Mouse (Mus musculus): ENCODE results near the gene Wdr20. TPM values are rescaled to one million over a fixed set of nuclear protein-coding genes. Genes with fewer than 3 reads are reported as not detected.
"Not testable (repeated sequence)": the region's sequence is repeated elsewhere in the genome, so short reads cannot be mapped to it uniquely, and the experiment has no call there.

Wdr20 gene
- polyA plus RNA-seq (2011; ENCODE audit: insufficient read depth, insufficient read length, low read depth, missing spikeins) = 32.7 and 36.4 TPM in 2 replicates

DNA sequence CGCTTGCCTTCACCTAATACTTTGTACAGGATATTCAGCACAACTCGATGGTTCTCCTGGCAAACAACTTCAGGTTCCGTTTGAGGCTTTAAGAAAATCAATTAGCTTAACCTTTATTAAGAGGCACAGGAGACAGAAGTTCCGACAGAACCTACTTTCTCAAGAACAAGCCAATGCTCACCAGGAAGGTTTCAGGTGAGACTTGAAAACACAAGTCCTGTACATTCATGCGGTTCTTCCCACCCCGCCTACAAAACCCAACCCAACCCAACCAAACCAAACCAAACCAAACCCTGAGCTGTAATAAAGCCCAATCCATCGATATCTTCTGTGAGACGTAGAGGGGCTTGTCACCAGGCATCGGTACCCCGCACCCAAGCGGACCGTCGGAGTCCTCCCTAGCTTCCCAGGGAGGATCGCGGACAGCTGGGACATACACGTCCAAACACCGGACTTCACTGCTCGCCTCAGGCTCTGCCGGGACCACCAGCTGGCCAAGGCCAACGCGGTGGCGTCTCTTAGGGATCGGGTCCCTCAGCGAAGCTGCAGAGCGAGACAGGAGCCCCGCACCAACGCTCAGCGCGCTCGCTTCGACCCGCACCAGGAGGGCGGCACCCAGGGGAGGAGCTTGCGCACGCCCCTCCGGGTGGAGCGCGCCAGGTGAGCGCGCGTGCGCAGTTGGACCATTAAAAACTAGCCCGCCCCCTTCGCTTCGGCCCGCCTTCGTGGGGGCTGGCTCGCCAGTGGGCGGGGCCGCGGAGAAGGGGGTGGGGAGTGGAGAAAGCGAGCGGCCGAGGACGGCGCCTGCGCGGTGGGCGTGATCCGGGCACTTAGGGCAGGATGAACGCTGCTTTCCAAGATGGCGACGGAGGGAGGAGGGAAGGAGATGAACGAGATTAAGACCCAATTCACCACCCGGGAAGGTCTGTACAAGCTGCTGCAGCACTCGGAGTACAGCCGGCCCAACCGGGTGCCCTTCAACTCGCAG lies at the start of gene Wdr20:
Gene Wdr20, plus strand, starts transcription at position 775 of the 988 bp plus-strand sequence.
- no peaks in the 10 kb centered on the region for H3K9me3 ChIP-seq (replicated peaks; ENCODE audit: control insufficient read depth, insufficient read depth, low read length, poor library complexity, severe bottlenecking)
- TF ChIP-seq CTCF (IDR thresholded peaks at IDR 0.05; ENCODE audit: low read depth, low read length) (no peak), POLR2A (IDR thresholded peaks at IDR 0.05; ENCODE audit: insufficient read depth, low read length) (peak; percentile 55), EP300 (IDR thresholded peaks at IDR 0.05; ENCODE audit: insufficient read depth, low read depth, low read length) (no peak)
- no peaks in the 10 kb centered on the region for H3K36me3 ChIP-seq (ENCODE audit: control insufficient read depth, insufficient read depth, low read length, poor library complexity, severe bottlenecking)

DNA sequence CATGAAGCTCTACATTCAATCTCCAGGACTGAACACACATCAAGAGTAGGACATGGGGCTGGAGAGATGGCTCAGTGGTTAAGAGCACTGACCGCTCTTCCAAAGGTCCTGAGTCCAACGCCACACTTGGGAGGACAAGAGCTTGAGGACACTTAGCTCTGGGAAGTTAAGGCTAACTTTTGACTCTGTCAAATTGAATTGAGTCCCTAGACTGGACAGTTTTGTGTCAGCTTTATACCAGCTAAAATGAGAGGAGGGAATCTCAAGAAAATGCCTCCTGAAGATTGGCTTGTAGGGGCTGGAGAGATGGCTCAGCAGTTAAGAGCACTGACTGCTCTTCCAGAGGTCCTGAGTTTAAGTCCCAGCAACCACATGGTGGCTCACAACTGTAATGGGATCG lies 48.8 kb upstream of the Wdr20 start:
- H3K27ac ChIP-seq (ENCODE audit: insufficient read depth, low read length) = peak overlapping the region; percentile 36
- H3K4me1 ChIP-seq (ENCODE audit: control insufficient read depth, insufficient read depth, low read length); H3K9ac ChIP-seq (ENCODE audit: low read depth, poor library complexity, severe bottlenecking); H3K27me3 ChIP-seq (ENCODE audit: control insufficient read depth, insufficient read depth, low read length, poor library complexity, severe bottlenecking); H3K9me3 ChIP-seq (replicated peaks; ENCODE audit: control insufficient read depth, insufficient read depth, low read length, poor library complexity, severe bottlenecking); H3K4me3 ChIP-seq (ENCODE audit: low read depth, low read length): not testable (repeated sequence)
- H3K36me3 ChIP-seq (ENCODE audit: control insufficient read depth, insufficient read depth, low read length, poor library complexity, severe bottlenecking) = peaks cover 37% of the 10 kb centered on the region

More for the DNA sequence above, at the start of gene Wdr20:
- no peak within 1 kb of the TSS for H3K27ac ChIP-seq (ENCODE audit: insufficient read depth, low read length)
- no peaks in the 10 kb centered on the region for H3K4me1 ChIP-seq (ENCODE audit: control insufficient read depth, insufficient read depth, low read length)
- no peaks in the 10 kb centered on the region for H3K27me3 ChIP-seq (ENCODE audit: control insufficient read depth, insufficient read depth, low read length, poor library complexity, severe bottlenecking)
- peak within 1 kb of the TSS; percentile 93 for H3K9ac ChIP-seq (ENCODE audit: low read depth, poor library complexity, severe bottlenecking)
- H3K4me3 ChIP-seq (ENCODE audit: low read depth, low read length) = peak within 1 kb of the TSS; percentile 88

DNA sequence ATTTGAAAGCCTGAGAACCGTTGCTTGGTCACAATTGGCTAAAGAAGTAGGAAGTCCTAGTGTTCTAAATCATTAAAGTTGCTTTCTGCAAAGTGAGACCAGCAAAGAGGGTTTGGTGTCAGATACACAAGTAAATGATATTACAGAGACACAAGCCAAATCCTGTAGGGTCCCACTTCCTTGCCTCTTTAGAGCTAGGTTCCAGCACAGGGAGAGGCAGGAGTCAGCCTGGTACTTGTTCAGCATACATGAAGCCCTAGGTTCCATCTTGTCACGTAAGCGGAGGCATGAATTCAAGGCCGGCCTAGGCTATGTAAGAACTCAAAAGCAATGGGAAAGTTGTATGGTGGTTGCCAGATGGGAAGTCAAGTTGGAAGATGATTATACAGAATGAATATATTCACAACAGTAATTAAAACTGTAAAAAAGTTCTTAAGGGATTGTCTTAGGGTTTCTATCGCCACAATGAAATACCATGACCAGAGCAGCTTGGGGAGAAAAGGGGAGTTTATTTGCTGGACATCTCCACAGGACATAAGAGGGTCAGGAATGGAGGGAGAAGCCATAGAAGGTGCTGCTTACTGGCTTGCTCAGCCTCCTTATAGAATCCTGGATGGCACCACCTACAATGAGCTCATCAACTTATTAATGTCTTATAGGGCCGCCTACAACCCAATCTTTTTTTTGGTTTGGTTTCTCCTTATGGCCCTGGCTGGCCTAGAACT lies 47.7 kb upstream of the Wdr20 start:
- TF ChIP-seq EP300 (IDR thresholded peaks at IDR 0.05; ENCODE audit: insufficient read depth, low read depth, low read length) = no peak
- peak; percentile 13 for TF ChIP-seq POLR2A (IDR thresholded peaks at IDR 0.05; ENCODE audit: insufficient read depth, low read length)
- H3K9ac ChIP-seq (ENCODE audit: low read depth, poor library complexity, severe bottlenecking) = no peak overlapping the region
- no peaks in the 10 kb centered on the region for H3K27me3 ChIP-seq (ENCODE audit: control insufficient read depth, insufficient read depth, low read length, poor library complexity, severe bottlenecking)
- peak overlapping the region; percentile 78 for H3K27ac ChIP-seq (ENCODE audit: insufficient read depth, low read length)
- H3K9me3 ChIP-seq (replicated peaks; ENCODE audit: control insufficient read depth, insufficient read depth, low read length, poor library complexity, severe bottlenecking) = no peaks in the 10 kb centered on the region
- H3K4me3 ChIP-seq (ENCODE audit: low read depth, low read length) = no peak overlapping the region
- H3K4me1 ChIP-seq (ENCODE audit: control insufficient read depth, insufficient read depth, low read length) = no peaks in the 10 kb centered on the region
- peaks cover 46% of the 10 kb centered on the region for H3K36me3 ChIP-seq (ENCODE audit: control insufficient read depth, insufficient read depth, low read length, poor library complexity, severe bottlenecking)

DNA sequence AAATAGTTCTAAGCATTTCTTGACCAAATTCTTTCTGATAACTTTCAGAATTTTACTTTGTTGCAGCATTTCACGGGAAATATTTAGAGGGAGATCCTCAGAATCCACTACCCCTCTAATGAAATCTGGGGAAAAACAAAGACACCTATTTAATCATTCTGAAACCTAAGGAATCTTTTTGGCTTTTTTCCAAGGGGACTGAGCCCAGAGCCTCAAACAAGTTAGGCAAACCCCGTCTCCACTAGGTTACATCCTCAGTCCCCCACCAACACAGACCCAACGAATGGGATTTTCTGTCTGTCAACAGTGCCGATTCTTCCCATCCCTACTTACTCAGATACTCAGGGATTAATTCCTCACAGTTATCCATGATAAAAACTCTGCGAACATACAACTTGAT lies 44.4 kb upstream of the Wdr20 start:
- H3K9me3 ChIP-seq (replicated peaks; ENCODE audit: control insufficient read depth, insufficient read depth, low read length, poor library complexity, severe bottlenecking); H3K4me1 ChIP-seq (ENCODE audit: control insufficient read depth, insufficient read depth, low read length); H3K27me3 ChIP-seq (ENCODE audit: control insufficient read depth, insufficient read depth, low read length, poor library complexity, severe bottlenecking): not testable (repeated sequence)
- peak overlapping the region; percentile 68 for H3K27ac ChIP-seq (ENCODE audit: insufficient read depth, low read length)
- H3K4me3 ChIP-seq (ENCODE audit: low read depth, low read length) = peak overlapping the region; percentile 65
- H3K36me3 ChIP-seq (ENCODE audit: control insufficient read depth, insufficient read depth, low read length, poor library complexity, severe bottlenecking) = peaks cover 53% of the 10 kb centered on the region
- H3K9ac ChIP-seq (ENCODE audit: low read depth, poor library complexity, severe bottlenecking) = peak overlapping the region; percentile 40

DNA sequence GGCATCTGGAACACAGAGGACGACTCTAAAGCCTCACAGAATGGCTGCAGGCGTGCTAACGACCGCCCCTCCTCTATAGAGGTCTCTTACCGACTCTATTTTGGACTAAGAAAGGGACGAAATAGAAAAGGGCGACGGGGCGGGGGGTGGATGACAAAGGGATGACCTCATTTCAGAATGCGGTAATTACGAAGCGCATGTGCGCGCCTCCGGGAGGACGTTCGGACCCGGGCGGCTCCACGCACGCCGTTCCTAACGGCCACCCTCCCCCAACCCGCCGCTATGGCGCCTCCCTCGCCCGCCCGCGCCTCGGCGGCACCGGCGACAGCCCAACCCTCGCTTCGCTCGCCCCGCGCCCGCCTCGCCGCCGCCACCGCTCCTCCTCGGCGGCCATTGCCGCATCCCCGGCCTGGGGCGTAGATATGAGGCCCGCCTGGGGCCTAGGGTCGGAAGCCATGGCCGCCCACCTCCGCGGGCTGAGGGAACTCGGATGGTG lies 42.0 kb upstream of the Wdr20 start:
- peak overlapping the region; percentile 100 for H3K9ac ChIP-seq (ENCODE audit: low read depth, poor library complexity, severe bottlenecking)
- no peaks in the 10 kb centered on the region for H3K27me3 ChIP-seq (ENCODE audit: control insufficient read depth, insufficient read depth, low read length, poor library complexity, severe bottlenecking)
- peaks cover 39% of the 10 kb centered on the region for H3K36me3 ChIP-seq (ENCODE audit: control insufficient read depth, insufficient read depth, low read length, poor library complexity, severe bottlenecking)
- peak overlapping the region; percentile 87 for H3K4me3 ChIP-seq (ENCODE audit: low read depth, low read length)
- peak overlapping the region; percentile 66 for H3K27ac ChIP-seq (ENCODE audit: insufficient read depth, low read length)
- TF ChIP-seq CTCF (IDR thresholded peaks at IDR 0.05; ENCODE audit: low read depth, low read length) (no peak), POLR2A (IDR thresholded peaks at IDR 0.05; ENCODE audit: insufficient read depth, low read length) (no peak), EP300 (IDR thresholded peaks at IDR 0.05; ENCODE audit: insufficient read depth, low read depth, low read length) (no peak)
- H3K4me1 ChIP-seq (ENCODE audit: control insufficient read depth, insufficient read depth, low read length) = no peaks in the 10 kb centered on the region
- no peaks in the 10 kb centered on the region for H3K9me3 ChIP-seq (replicated peaks; ENCODE audit: control insufficient read depth, insufficient read depth, low read length, poor library complexity, severe bottlenecking)

Data from ES-Bruce4 (cell line).